Mouse (Mus musculus): ENCODE data around the gene Npsr1.

Npsr1 gene

GRCm38 (mm10) chr9:24247557-24247956, 149.8 kb downstream of the Npsr1 start:
- DNase-seq: no peak

- no peak for DNase-seq
These were observed 156.4 kb downstream of the Npsr1 start for GRCm38 (mm10) chr9:24254236-24254635.

GRCm38 (mm10) chr9:24280498-24281287, 182.9 kb downstream of the Npsr1 start:
- DNase-seq: no peak

- DNase-seq: no peak
These were observed 184.8 kb downstream of the Npsr1 start for GRCm38 (mm10) chr9:24282617-24283016.

- no peak for DNase-seq
These were observed 185.3 kb downstream of the Npsr1 start for GRCm38 (mm10) chr9:24283071-24283470.

- DNase-seq: no peak
These were observed 185.7 kb downstream of the Npsr1 start for GRCm38 (mm10) chr9:24283536-24283935.

- no peak for DNase-seq
These were observed 186.7 kb downstream of the Npsr1 start for GRCm38 (mm10) chr9:24284239-24285084.

GRCm38 (mm10) chr9:24285419-24285818, 187.6 kb downstream of the Npsr1 start:
- DNase-seq: no peak

GRCm38 (mm10) chr9:24291385-24291784, 193.6 kb downstream of the Npsr1 start:
- DNase-seq: peak; percentile 6

GRCm38 (mm10) chr9:24293252-24293959, 195.6 kb downstream of the Npsr1 start:
- no peak for DNase-seq

- no peak for DNase-seq
These were observed 205.1 kb downstream of the Npsr1 start for GRCm38 (mm10) chr9:24302906-24303305.

- DNase-seq: no peak
These were observed 209.2 kb downstream of the Npsr1 start for GRCm38 (mm10) chr9:24306990-24307389.

GRCm38 (mm10) chr9:24307400-24307799, 209.6 kb downstream of the Npsr1 start:
- DNase-seq: no peak

- no peak for DNase-seq
These were observed 218.0 kb downstream of the Npsr1 start for GRCm38 (mm10) chr9:24315835-24316234.

- no peak for DNase-seq
These were observed 233.9 kb downstream of the Npsr1 start for GRCm38 (mm10) chr9:24331661-24332060.

GRCm38 (mm10) chr9:24341321-24341720, 243.5 kb downstream of the Npsr1 start:
- DNase-seq: no peak

GRCm38 (mm10) chr9:24347011-24347410, 249.2 kb downstream of the Npsr1 start:
- DNase-seq: no peak

GRCm38 (mm10) chr9:24349510-24349909, 251.7 kb downstream of the Npsr1 start:
- DNase-seq: no peak

- DNase-seq: no peak
These were observed 253.6 kb downstream of the Npsr1 start for GRCm38 (mm10) chr9:24351402-24351801.
